Mouse (Mus musculus): ENCODE results near the gene Sbf2. TPM values are rescaled to one million over a fixed set of nuclear protein-coding genes. Genes with fewer than 3 reads are reported as not detected.

Gene Sbf2
- polyA plus RNA-seq, 1 experiment from 2014 or later: 68.8 TPM

DNA sequence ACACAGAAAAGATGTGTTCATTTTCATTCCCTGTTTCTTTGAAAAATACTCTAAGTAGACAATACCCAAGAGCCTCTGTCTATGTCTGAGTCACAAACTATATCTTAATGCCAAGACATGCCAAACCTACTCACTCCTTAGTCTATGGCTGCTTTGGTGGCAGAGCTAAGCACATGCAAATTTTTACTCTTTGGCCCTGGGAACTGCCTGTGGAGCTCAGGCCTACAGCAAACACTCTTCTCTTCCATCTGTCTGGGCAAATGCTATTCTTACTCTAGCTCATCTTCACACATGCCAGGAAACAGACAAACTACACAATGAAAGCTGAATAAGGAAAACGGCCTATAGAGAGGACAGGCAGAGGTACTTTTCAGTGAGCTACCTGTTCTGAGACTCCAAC lies 253.2 kb downstream of the Sbf2 start:
- Histone ChIP-seq H3K4me3 (no peak overlapping the region), H3K36me3 (peaks cover 42% of the 10 kb centered on the region), H3K9me3 (no peaks in the 10 kb centered on the region), H3K9ac (replicated peaks) (no peak overlapping the region), H3K4me2 (replicated peaks) (no peak overlapping the region), H3K27me3 (no peaks in the 10 kb centered on the region), H3K4me1 (no peaks in the 10 kb centered on the region), H3K27ac (replicated peaks) (no peak overlapping the region)
- WGBS: 90% methylated on average over 1 of the region's 1 CpGs
- no peak for ATAC-seq (replicated peaks)

DNA sequence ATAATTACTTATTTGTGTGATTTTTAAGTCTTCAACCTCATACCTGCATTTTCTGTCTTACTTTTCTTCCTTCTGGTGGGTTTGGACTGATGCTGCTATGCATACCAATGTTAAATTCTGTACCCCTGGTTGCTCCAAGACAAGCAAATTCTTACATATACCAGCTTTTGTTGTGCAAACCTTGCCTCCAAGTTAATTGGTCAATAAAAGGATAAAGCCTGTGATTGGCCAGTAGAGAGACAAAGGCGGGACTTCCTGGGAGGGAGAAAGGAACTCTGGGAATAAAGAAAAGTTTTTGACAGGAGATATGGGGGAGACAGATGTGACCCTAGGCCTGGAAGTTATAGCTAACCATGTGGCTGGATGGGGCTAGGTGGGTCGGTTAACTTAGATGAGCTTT lies 255.3 kb downstream of the Sbf2 start:
- Histone ChIP-seq H3K36me3 (peaks cover 26% of the 10 kb centered on the region), H3K4me2 (replicated peaks) (no peak overlapping the region), H3K9me3 (no peaks in the 10 kb centered on the region), H3K4me1 (no peaks in the 10 kb centered on the region), H3K27ac (replicated peaks) (no peak overlapping the region), H3K4me3 (no peak overlapping the region), H3K9ac (replicated peaks) (no peak overlapping the region), H3K27me3 (no peaks in the 10 kb centered on the region)
- WGBS: 98% methylated on average over 2 of the region's 2 CpGs
- ATAC-seq (replicated peaks): no peak

DNA sequence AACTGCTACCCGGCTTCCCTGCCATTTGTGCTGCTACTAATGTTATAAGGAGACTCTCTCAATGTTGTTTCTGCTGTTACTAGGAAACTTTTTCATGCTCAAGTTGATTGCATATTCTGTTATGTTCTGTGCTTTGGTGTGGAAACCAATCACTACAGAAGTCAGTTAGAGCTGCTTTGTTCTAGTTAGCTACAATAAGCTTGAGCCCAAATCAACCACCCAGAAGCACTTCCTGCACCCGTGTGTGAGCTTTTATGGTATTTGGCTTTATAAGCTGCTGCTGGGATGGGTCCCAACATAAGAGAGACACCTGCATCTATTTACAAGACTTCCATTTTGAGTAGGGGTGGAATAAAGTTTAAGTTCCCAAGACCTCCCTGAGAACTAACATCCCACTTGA lies 260.8 kb downstream of the Sbf2 start:
- Histone ChIP-seq H3K9me3 (no peaks in the 10 kb centered on the region), H3K27ac (replicated peaks) (no peak overlapping the region), H3K36me3 (peaks cover 15% of the 10 kb centered on the region), H3K4me2 (replicated peaks) (no peak overlapping the region), H3K9ac (replicated peaks) (no peak overlapping the region), H3K27me3 (no peaks in the 10 kb centered on the region), H3K4me3 (no peak overlapping the region), H3K4me1 (no peaks in the 10 kb centered on the region)
- WGBS: 88% methylated on average over 2 of the region's 2 CpGs
- ATAC-seq (replicated peaks): no peak

DNA sequence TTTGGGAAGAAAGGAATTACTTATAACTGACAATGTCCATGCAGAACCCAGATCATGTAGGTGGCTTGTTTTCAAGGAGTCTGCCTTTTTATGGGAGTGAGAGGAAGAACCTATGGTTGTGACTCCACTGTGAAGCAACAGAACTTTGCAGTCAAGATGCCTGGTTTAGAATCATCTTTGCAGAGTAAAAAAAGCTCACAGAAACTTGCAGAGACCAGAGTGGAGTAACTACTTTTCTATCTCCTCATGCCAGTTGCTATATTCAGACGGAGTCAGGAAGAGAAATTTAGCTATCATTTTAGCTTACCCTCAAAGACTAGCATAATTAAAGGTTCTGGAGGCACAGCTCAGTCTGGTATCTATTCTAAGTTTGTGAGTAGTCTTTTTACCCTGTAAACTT lies 267.5 kb downstream of the Sbf2 start:
- Histone ChIP-seq H3K36me3 (peaks cover 20% of the 10 kb centered on the region; the same call in 1 of the 2 replicates), H3K27me3 (no peaks in the 10 kb centered on the region), H3K9ac (replicated peaks) (no peak overlapping the region), H3K4me1 (no peaks in the 10 kb centered on the region), H3K9me3 (no peaks in the 10 kb centered on the region), H3K27ac (replicated peaks) (no peak overlapping the region), H3K4me2 (replicated peaks) (no peak overlapping the region), H3K4me3 (no peak overlapping the region)
- WGBS: 90% methylated on average over 1 of the region's 1 CpGs
- ATAC-seq (replicated peaks): no peak

DNA sequence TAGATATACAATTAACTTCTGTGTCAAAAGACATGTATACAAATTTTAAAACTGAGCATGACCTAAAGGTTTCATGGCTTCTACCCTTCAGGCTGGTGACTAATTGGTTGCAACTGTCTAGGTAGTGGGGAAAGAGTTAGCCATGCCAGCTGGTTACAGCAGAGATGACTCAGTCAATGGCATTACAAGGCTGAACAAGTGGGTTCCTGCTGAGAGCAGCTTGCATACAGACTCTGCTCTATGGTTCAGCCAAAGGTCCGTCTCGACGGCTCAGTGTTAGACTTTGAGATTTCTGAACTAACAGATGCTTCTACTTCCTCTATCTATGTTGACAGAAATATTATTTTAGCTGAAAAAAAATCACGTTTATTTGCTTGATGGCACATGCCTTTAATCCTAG lies 277.1 kb downstream of the Sbf2 start:
- no peaks in the 10 kb centered on the region for H3K9me3 ChIP-seq
- no peaks in the 10 kb centered on the region for H3K27me3 ChIP-seq
- ATAC-seq (replicated peaks): no peak
- H3K27ac ChIP-seq (replicated peaks): no peak overlapping the region
- H3K4me3 ChIP-seq: no peak overlapping the region
- no peaks in the 10 kb centered on the region for H3K4me1 ChIP-seq
- no peak overlapping the region for H3K4me2 ChIP-seq (replicated peaks)
- peaks cover 51% of the 10 kb centered on the region for H3K36me3 ChIP-seq
- no peak overlapping the region for H3K9ac ChIP-seq (replicated peaks)
- WGBS: 82% methylated on average over 4 of the region's 4 CpGs

DNA sequence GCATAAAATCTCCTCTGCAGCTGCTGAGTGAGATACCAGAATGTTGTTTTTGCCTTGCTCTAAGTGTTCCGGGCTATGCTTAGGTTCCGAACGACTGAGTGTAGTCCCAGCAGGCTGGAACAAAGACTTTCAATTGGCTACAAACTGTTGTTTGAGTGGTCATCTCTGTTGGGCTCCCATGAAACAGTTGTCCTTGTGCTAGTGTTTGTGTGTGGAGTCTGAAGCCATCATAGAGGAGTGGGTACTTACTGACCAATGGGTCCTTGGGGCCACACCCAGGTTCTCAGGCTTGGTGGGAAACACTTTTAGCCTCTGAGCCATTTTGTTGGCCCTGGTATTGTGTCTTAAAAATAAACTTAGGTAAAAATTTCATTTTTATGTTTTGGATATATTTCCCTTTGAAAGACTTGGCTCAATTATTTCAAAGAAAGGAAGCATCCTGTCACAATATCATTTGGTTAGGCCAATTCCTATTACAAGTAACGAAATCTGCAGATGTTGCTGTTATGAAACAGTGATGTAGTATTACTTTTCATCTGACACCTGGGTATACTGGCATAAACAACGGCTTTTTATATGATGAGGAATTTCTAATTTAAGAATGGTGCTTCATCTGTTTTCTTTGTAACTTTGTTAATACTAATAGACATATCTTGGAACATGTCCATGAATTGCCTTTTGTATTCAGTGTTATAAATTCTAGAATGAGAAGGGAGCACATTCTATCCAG lies 289.2 kb downstream of the Sbf2 start:
- Histone ChIP-seq H3K4me2 (replicated peaks) (no peak overlapping the region), H3K27ac (replicated peaks) (no peak overlapping the region), H3K4me3 (no peak overlapping the region), H3K9ac (replicated peaks) (no peak overlapping the region), H3K4me1 (0 out of 2 replicates have a peak, but pooled peaks cover 2% of the 10 kb centered on the region), H3K9me3 (no peaks in the 10 kb centered on the region), H3K27me3 (no peaks in the 10 kb centered on the region), H3K36me3 (peaks cover 72% of the 10 kb centered on the region)
- no peak for ATAC-seq (replicated peaks)
- WGBS: 94% methylated on average over 5 of the region's 5 CpGs

DNA sequence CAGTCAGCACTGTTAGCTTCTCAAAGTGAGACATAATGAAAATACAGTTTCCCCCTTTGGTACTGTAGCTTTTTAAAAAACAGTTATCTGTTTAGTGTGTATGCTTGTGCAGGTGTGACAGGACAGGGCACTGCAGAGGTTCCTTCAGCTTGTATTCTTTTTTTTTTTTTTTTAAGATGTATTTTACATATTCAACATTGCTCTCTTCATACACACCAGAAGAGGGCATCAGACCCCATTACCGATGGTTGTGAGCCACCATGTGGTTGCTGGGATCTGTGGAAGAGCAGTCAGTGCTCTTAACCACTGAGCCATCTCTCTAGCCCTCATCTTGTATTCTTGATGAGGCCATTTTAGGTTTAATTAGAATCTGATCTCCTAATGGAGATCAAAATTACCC lies 289.9 kb downstream of the Sbf2 start:
- Histone ChIP-seq H3K27me3 (no peaks in the 10 kb centered on the region), H3K4me2 (replicated peaks) (no peak overlapping the region), H3K4me3 (no peak overlapping the region), H3K9ac (replicated peaks) (no peak overlapping the region), H3K9me3 (no peaks in the 10 kb centered on the region), H3K4me1 (0 out of 2 replicates have a peak, but pooled peaks cover 2% of the 10 kb centered on the region), H3K36me3 (peaks cover 78% of the 10 kb centered on the region), H3K27ac (replicated peaks) (no peak overlapping the region)
- 87% methylated on average over 1 of the region's 1 CpGs for WGBS
- ATAC-seq (replicated peaks): no peak

DNA sequence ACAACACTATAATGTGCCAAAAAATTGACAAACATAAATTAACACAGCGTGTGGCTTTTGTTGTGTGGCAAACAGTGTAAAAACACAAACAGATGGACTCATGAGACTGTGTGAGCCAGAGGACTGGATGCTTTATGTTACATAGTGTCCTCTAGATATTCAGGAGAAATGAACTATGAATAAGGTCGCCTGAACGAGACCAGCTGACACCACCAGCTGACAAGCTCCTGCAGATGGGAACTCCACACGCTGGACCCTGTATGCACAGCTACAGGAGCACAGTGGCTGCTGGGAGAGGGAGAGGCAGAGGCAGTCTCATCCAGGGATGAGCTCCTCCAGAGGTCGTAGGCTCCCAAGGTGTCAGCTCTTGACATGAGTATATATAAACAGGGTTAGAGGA lies 293.6 kb downstream of the Sbf2 start:
- peak; percentile 64 for ATAC-seq (replicated peaks)

DNA sequence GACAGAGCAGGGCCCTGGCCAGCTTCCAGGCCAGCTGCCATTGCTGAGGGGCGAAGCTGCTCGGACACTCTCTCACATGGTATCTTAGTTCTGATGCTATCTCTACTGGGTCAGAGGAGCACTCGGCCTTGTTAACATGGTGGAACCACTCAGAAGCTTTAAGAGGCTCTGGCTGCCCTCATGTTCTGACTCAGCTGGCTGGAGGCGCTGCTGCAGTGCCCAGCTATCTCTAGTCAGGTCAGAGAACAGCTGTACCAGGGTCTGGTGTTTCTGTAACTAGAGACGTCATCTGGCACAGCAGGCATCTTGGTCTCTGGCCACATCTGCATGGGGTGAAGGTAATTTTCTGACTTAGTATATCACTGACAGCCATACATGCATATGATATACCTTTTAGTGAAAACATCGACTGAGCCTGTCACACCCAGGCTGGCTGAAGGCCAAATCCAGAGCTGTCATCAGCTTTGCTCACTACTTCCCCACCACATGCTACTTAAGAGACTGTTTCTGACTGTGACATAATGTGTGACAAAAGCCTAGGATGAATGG lies 295.7 kb downstream of the Sbf2 start:
- ATAC-seq (replicated peaks): 0 out of 2 replicates have a peak, but pooled peaks have one; percentile 16
- Histone ChIP-seq H3K4me1 (0 out of 2 replicates have a peak, but pooled peaks cover 2% of the 10 kb centered on the region), H3K36me3 (peaks cover 67% of the 10 kb centered on the region), H3K4me3 (no peak overlapping the region), H3K9ac (replicated peaks) (no peak overlapping the region), H3K9me3 (no peaks in the 10 kb centered on the region), H3K4me2 (replicated peaks) (no peak overlapping the region), H3K27ac (replicated peaks) (no peak overlapping the region), H3K27me3 (no peaks in the 10 kb centered on the region)
- WGBS: 74% methylated on average over 6 of the region's 6 CpGs

More for the DNA sequence above, 293.6 kb downstream of the Sbf2 start:
- Histone ChIP-seq H3K27me3 (no peaks in the 10 kb centered on the region), H3K4me2 (replicated peaks) (no peak overlapping the region), H3K9me3 (no peaks in the 10 kb centered on the region), H3K4me1 (0 out of 2 replicates have a peak, but pooled peaks cover 2% of the 10 kb centered on the region), H3K4me3 (no peak overlapping the region), H3K27ac (replicated peaks) (0 out of 2 replicates have a peak overlapping the region, but pooled peaks have one; percentile 27), H3K9ac (replicated peaks) (no peak overlapping the region), H3K36me3 (peaks cover 64% of the 10 kb centered on the region)
- WGBS: 56% methylated on average over 5 of the region's 5 CpGs

DNA sequence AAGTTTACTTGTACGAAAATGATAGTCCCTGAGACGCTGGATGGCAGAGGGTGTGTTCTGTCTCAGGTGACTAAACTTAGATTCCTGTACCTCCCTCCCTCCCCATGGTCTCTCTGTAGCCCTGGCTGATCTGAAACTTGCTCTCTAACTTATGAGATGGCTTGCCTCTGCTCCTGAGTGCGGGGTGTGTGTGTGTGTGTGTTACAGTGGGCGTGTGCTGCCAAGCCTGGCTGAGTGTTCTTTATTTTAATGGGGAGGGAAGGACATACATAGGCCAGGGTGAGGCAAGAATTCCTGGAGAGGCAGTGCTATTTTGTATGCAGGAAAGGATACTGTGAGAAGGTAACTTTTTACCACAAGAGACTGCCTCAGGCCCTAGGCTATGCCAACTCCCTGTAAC lies 297.3 kb downstream of the Sbf2 start:
- no peak for ATAC-seq (replicated peaks)

DNA sequence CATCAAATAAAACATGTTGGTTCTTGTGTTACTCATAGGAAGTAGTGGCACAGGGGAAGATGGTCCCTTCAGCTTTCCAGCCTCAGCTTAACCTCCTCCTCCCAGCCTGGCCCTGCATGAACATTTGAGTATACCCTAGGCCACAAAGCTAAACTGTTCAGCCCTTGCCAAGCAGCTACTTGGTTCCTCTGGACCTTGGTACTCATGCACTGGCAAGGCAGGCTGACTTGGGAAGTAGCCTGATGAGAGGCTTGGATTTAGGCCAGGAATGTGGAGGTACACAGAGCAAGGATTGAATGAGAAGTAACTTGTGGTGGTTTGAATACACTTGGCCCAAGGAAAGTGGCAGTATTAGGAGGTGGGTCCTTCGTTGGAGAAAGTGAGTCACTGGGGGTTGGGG lies 299.4 kb downstream of the Sbf2 start:
- no peak for ATAC-seq (replicated peaks)
- H3K9ac ChIP-seq (replicated peaks): no peak overlapping the region
- H3K4me1 ChIP-seq: no peaks in the 10 kb centered on the region
- H3K4me2 ChIP-seq (replicated peaks): no peak overlapping the region
- H3K36me3 ChIP-seq: peaks cover 80% of the 10 kb centered on the region
- H3K4me3 ChIP-seq: no peak overlapping the region
- no peaks in the 10 kb centered on the region for H3K9me3 ChIP-seq
- H3K27ac ChIP-seq (replicated peaks): no peak overlapping the region
- 70% methylated on average over 1 of the region's 1 CpGs for WGBS
- no peaks in the 10 kb centered on the region for H3K27me3 ChIP-seq

More for the DNA sequence above, 297.3 kb downstream of the Sbf2 start:
- no peak overlapping the region for H3K4me2 ChIP-seq (replicated peaks)
- H3K27ac ChIP-seq (replicated peaks): no peak overlapping the region
- peaks cover 72% of the 10 kb centered on the region for H3K36me3 ChIP-seq
- H3K9ac ChIP-seq (replicated peaks): no peak overlapping the region
- no peaks in the 10 kb centered on the region for H3K27me3 ChIP-seq
- no peaks in the 10 kb centered on the region for H3K9me3 ChIP-seq
- H3K4me1 ChIP-seq: 0 out of 2 replicates have a peak, but pooled peaks cover 2% of the 10 kb centered on the region
- 91% methylated on average over 4 of the region's 4 CpGs for WGBS
- H3K4me3 ChIP-seq: no peak overlapping the region

DNA sequence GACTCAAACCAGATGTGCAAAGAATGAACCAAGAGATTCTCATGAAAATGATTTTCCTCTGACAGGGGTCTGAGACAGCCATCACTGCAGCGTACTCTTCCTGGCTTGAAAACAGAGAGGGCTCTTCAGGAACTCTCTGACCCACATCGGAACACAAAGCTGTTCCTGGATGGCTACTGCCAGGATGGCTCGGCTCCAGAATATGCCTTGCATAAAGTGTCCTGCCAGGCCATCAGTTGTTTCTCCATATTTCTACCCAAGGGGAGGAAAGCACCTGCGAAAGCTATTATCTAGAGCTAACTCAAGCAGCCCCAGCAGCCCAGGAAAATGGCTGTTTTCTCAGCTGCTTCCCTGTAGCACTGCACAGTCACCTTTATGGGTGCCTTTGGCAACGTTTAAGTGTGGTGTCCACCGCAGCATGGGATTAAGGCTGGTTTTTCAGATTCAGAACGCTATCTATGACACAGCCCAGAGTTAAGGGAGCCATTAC lies 300.3 kb downstream of the Sbf2 start:
- Histone ChIP-seq H3K9me3 (no peaks in the 10 kb centered on the region), H3K4me1 (no peaks in the 10 kb centered on the region), H3K27me3 (no peaks in the 10 kb centered on the region), H3K36me3 (peaks cover 83% of the 10 kb centered on the region), H3K4me3 (no peak overlapping the region), H3K9ac (replicated peaks) (no peak overlapping the region), H3K27ac (replicated peaks) (no peak overlapping the region), H3K4me2 (replicated peaks) (no peak overlapping the region)
- no peak for ATAC-seq (replicated peaks)
- 95% methylated on average over 7 of the region's 7 CpGs for WGBS

Data from forebrain, embryonic 15.5 days (tissue).